Mouse (Mus musculus): ENCODE measurements around the gene Cldnd1. TPM values are rescaled to one million over a fixed set of nuclear protein-coding genes. Genes with fewer than 3 reads are reported as not detected.

The Cldnd1 gene
- polyA plus RNA-seq, 1 experiment from 2014 or later, result 116 TPM

DNA sequence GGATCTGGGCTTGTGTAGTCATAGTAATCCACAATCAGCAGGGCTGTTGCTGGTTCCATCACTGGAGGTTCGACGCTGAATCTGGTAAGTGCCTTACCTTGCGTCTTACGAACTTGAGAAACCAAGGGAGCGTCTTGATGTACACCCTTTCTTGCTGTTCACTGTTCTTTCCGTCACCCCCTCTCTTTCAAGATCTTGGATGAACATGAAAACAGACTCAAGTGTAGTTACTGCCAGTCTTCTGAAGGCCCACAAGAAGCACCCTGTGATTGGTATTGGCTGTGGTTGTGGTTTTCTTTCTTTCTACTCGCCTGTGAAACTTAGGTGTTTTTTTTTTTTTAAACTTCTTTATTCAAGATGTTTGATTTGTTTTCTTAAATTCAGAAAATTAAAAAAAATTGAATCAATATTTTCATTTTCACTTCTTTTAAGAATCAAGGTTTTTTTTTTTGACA lies 9.0 kb upstream of the Cldnd1 start, which contains the start of gene Gpr15:
Gene Gpr15 (minus strand): TSS at position 405 of the 455 bp plus-strand sequence.
- Histone ChIP-seq H3K4me2 (ENCODE audit: low read depth, low read length, severe bottlenecking) (no peak within 1 kb of the TSS), H3K27me3 (ENCODE audit: control insufficient read depth, insufficient read depth, low read length) (no peaks in the 10 kb centered on the region), H3K9ac (ENCODE audit: low read length) (no peak within 1 kb of the TSS), H3K9me3 (ENCODE audit: control insufficient read depth, low read length) (no peaks in the 10 kb centered on the region), H3K36me3 (ENCODE audit: control insufficient read depth, insufficient read depth, low read length) (no peaks in the 10 kb centered on the region), H3K27ac (ENCODE audit: low read depth, low read length) (no peak within 1 kb of the TSS), H3K4me3 (ENCODE audit: low read depth, low read length) (no peak within 1 kb of the TSS), H3K4me1 (replicated peaks; ENCODE audit: control insufficient read depth, insufficient read depth, low read length) (no peaks in the 10 kb centered on the region)
- WGBS, result 93% methylated on average over 7 of the region's 7 CpGs
- ATAC-seq (replicated peaks; ENCODE audit: low FRiP score), result no peak
- no peak for DNase-seq (ENCODE audit: low spot score)

DNA sequence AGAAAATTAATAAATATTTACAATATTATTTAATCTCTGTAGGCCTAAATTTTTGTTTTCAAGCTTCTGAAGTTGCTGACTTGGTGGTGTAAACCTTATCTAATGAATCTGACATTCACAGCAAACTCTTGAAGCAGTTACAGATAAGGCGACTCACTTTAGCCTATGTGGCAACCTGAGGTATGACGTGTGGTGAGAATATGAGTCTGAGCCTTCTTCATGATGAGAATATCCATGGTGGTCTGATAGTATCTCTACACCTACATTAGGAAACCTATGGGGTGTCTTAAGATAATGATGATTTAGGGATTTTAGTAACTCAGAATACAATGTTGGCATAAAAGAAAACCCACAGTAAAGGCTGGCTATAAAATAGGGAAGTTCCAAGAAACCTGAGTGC lies 5.4 kb upstream of the Cldnd1 start:
- Histone ChIP-seq H3K9ac (ENCODE audit: low read length) (no peak overlapping the region), H3K27ac (ENCODE audit: low read depth, low read length) (no peak overlapping the region), H3K4me3 (ENCODE audit: low read depth, low read length) (no peak overlapping the region), H3K36me3 (ENCODE audit: control insufficient read depth, insufficient read depth, low read length) (no peaks in the 10 kb centered on the region), H3K27me3 (ENCODE audit: control insufficient read depth, insufficient read depth, low read length) (no peaks in the 10 kb centered on the region), H3K4me1 (replicated peaks; ENCODE audit: control insufficient read depth, insufficient read depth, low read length) (no peaks in the 10 kb centered on the region), H3K4me2 (ENCODE audit: low read depth, low read length, severe bottlenecking) (no peak overlapping the region), H3K9me3 (ENCODE audit: control insufficient read depth, low read length) (no peaks in the 10 kb centered on the region)
- ATAC-seq (replicated peaks; ENCODE audit: low FRiP score) (no peak), DNase-seq (ENCODE audit: low spot score) (no peak)
- WGBS, result 96% methylated on average over 2 of the region's 2 CpGs

DNA sequence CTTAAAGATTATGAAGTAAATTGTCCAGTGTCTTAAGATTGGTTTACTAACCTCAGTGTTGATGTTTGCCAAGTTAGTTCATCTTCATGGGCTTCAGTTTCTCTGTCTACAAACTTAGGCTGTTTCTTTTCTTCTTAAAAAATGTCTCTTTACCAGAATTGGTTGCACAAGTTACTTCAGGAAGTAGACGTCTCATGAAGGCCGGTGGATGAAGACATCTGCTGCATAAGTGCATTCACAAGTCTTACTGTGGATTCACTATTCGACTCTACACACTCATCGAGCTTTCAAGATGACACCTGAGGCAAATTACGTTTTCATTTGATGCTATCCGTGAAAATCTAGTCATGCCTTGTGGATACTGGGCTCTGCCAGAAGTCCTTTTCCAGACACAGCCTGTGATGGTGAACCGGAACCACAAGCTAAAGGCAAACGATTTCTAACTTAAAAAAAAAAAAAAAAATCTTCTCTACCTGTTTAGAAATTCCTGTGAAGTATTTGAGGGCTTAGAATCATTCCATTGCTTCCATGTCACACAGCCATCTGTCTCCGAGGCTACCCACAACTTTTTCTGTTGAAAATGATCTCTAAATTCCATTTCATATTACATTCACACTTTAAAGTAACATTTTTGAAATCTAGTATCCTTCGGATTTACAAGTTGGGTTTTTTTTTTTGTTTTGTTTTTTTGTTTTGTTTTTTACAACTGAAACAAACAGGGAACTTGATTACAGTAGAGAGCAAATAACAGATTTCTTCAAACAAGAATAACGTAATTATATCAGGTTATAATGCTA lies 832 bp upstream of the Cldnd1 start:
- no peak for ATAC-seq (replicated peaks; ENCODE audit: low FRiP score)
- H3K27ac ChIP-seq (ENCODE audit: low read depth, low read length), result no peak overlapping the region
- H3K36me3 ChIP-seq (ENCODE audit: control insufficient read depth, insufficient read depth, low read length), result peaks cover 2% of the 10 kb centered on the region; the same call in 1 of the 2 replicates
- DNase-seq (ENCODE audit: low spot score), result no peak
- H3K27me3 ChIP-seq (ENCODE audit: control insufficient read depth, insufficient read depth, low read length), result no peaks in the 10 kb centered on the region
- no peaks in the 10 kb centered on the region for H3K9me3 ChIP-seq (ENCODE audit: control insufficient read depth, low read length)
- H3K4me3 ChIP-seq (ENCODE audit: low read depth, low read length), result peak overlapping the region; percentile 65; the same call in 1 of the 2 replicates
- peak overlapping the region; percentile 43; the same call in 1 of the 2 replicates for H3K4me2 ChIP-seq (ENCODE audit: low read depth, low read length, severe bottlenecking)
- no peaks in the 10 kb centered on the region for H3K4me1 ChIP-seq (replicated peaks; ENCODE audit: control insufficient read depth, insufficient read depth, low read length)
- H3K9ac ChIP-seq (ENCODE audit: low read length), result no peak overlapping the region
- WGBS, result 81% methylated on average over 11 of the region's 11 CpGs

DNA sequence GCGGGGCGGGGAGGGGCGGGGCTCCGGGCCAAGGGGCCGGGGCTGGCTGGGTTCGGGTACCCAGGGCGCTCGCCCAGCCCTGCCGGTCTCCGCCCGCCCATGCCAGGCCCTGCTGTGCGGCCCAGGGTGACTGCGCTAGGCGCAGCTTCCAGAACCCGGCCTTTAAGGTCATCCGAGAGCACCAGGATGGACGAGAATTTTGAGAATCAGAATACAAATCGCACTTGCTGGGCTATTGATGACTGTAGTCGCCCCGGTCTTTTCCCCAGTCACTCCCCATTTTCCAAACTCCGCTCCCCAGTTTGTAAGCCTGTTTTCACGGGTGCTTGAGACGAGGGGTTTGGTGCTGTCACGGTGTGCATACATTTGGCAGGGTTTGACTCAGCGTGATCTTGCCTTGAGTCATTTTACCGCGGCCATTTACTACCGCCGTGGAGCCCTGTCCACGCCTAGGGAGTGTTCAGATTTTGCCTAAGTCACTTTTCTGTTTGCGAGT lies 514 bp downstream of the Cldnd1 start:
- 1% methylated on average over 23 of the region's 31 CpGs for WGBS
- Histone ChIP-seq H3K27me3 (ENCODE audit: control insufficient read depth, insufficient read depth, low read length) (no peaks in the 10 kb centered on the region), H3K9me3 (ENCODE audit: control insufficient read depth, low read length) (no peaks in the 10 kb centered on the region), H3K36me3 (ENCODE audit: control insufficient read depth, insufficient read depth, low read length) (peaks cover 3% of the 10 kb centered on the region; the same call in 1 of the 2 replicates), H3K4me3 (ENCODE audit: low read depth, low read length) (peak overlapping the region; percentile 65), H3K4me2 (ENCODE audit: low read depth, low read length, severe bottlenecking) (peak overlapping the region; percentile 56), H3K27ac (ENCODE audit: low read depth, low read length) (peak overlapping the region; percentile 60; the same call in 1 of the 2 replicates), H3K4me1 (replicated peaks; ENCODE audit: control insufficient read depth, insufficient read depth, low read length) (no peaks in the 10 kb centered on the region), H3K9ac (ENCODE audit: low read length) (peak overlapping the region; percentile 73)
- DNase-seq (ENCODE audit: low spot score) (no peak), ATAC-seq (replicated peaks; ENCODE audit: low FRiP score) (peak; percentile 93)

DNA sequence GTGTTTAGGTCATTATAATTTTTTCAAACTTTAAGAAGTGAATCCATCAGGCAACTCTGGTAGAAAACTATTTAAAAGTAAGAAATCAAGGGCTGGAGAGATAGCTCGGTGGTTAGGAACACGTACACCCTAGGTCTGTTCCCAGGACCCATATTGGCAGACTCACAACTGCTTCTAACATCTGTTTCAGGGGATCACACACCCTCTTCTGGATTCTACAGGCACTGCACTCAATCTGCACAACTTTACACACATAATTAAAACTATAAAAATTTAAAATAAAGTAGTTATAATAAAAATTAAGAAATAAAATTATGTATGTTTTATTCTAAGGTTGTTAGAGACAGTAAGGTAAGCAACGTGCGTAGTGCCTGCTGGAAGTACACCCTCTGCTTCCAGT lies 10.5 kb downstream of the Cldnd1 start:
- H3K4me3 ChIP-seq (ENCODE audit: low read depth, low read length), result no peak overlapping the region
- DNase-seq (ENCODE audit: low spot score) (no peak), ATAC-seq (replicated peaks; ENCODE audit: low FRiP score) (no peak)

DNA sequence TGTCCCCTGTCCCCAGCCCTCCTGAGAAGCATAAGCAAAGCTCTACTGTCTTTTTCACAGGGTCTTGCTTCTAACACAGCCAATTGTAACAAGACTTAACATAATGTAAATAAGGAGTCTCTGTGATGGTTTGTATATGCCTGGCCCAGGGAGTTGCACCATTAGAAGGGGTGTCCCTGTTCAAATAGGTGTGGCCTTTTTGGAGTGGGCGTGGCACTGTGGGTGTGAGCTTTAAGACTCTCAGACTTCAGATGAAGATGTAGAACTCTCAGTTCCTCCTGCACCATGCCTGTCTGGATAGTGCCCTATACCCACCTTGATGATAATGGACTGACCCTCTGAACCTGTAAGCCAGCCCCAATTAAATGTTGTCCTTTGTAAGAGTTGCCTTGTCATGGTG lies 11.1 kb downstream of the Cldnd1 start:
- no peaks in the 10 kb centered on the region for H3K4me1 ChIP-seq (replicated peaks; ENCODE audit: control insufficient read depth, insufficient read depth, low read length)
- no peaks in the 10 kb centered on the region for H3K27me3 ChIP-seq (ENCODE audit: control insufficient read depth, insufficient read depth, low read length)
- 100% methylated on average over 1 of the region's 1 CpGs for WGBS
- H3K27ac ChIP-seq (ENCODE audit: low read depth, low read length), result no peak overlapping the region
- H3K9me3 ChIP-seq (ENCODE audit: control insufficient read depth, low read length), result no peaks in the 10 kb centered on the region
- H3K4me3 ChIP-seq (ENCODE audit: low read depth, low read length), result no peak overlapping the region
- H3K9ac ChIP-seq (ENCODE audit: low read length), result no peak overlapping the region
- DNase-seq (ENCODE audit: low spot score), result no peak
- no peak overlapping the region for H3K4me2 ChIP-seq (ENCODE audit: low read depth, low read length, severe bottlenecking)
- no peak for ATAC-seq (replicated peaks; ENCODE audit: low FRiP score)
- peaks cover 2% of the 10 kb centered on the region; the same call in 1 of the 2 replicates for H3K36me3 ChIP-seq (ENCODE audit: control insufficient read depth, insufficient read depth, low read length)

More for the DNA sequence above, 10.5 kb downstream of the Cldnd1 start:
- Histone ChIP-seq H3K36me3 (ENCODE audit: control insufficient read depth, insufficient read depth, low read length) (peaks cover 2% of the 10 kb centered on the region; the same call in 1 of the 2 replicates), H3K4me1 (replicated peaks; ENCODE audit: control insufficient read depth, insufficient read depth, low read length) (no peaks in the 10 kb centered on the region), H3K27ac (ENCODE audit: low read depth, low read length) (no peak overlapping the region), H3K9me3 (ENCODE audit: control insufficient read depth, low read length) (no peaks in the 10 kb centered on the region), H3K9ac (ENCODE audit: low read length) (no peak overlapping the region), H3K27me3 (ENCODE audit: control insufficient read depth, insufficient read depth, low read length) (no peaks in the 10 kb centered on the region), H3K4me2 (ENCODE audit: low read depth, low read length, severe bottlenecking) (no peak overlapping the region)
- 84% methylated on average over 4 of the region's 4 CpGs for WGBS

DNA sequence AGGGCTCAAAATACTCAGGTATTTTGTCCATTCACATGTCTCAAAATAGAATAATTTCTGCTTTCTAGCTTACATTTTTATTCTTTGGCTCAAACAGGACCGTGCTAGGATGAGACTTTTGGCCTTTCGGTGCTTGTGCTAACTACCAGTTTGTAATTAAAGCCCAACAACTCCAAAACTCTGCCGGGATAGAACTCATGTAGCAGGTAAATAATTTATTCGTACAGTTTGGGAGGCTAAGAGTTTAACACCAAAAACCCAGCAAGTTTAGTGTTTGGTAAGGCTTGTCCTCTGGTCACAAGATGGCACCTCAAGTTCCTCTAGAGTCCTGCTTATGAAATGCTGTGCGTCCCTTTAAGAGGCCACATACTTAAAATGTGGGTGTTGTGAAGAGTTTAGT lies 13.0 kb downstream of the Cldnd1 start:
- 94% methylated on average over 5 of the region's 5 CpGs for WGBS
- ATAC-seq (replicated peaks; ENCODE audit: low FRiP score), result no peak

DNA sequence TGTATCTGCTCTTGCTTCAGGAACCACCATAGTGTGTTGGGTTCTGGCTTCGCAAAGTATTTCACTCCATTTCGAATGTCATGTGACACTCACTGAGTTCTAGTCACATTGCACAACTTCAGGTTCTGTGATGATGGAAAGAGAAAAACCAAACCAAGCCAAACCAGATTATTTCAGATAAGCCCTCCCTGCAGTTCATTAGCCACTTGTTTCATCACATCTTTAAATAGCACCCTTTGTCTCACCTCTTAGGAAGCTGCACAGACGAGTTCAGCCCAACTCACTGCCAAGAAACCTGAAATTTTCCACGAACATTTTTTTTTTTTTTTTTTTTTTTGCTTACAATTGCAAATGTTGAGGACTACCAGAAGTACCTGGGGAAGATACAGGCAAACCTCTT lies 19.0 kb downstream of the Cldnd1 start:
- Histone ChIP-seq H3K27ac (ENCODE audit: low read depth, low read length) (no peak overlapping the region), H3K27me3 (ENCODE audit: control insufficient read depth, insufficient read depth, low read length) (no peaks in the 10 kb centered on the region), H3K4me2 (ENCODE audit: low read depth, low read length, severe bottlenecking) (no peak overlapping the region), H3K4me3 (ENCODE audit: low read depth, low read length) (no peak overlapping the region), H3K36me3 (ENCODE audit: control insufficient read depth, insufficient read depth, low read length) (no peaks in the 10 kb centered on the region), H3K4me1 (replicated peaks; ENCODE audit: control insufficient read depth, insufficient read depth, low read length) (no peaks in the 10 kb centered on the region), H3K9me3 (ENCODE audit: control insufficient read depth, low read length) (no peaks in the 10 kb centered on the region), H3K9ac (ENCODE audit: low read length) (no peak overlapping the region)
- DNase-seq (ENCODE audit: low spot score), result no peak
- WGBS, result 76% methylated on average over 4 of the region's 4 CpGs
- no peak for ATAC-seq (replicated peaks; ENCODE audit: low FRiP score)

More for the DNA sequence above, 13.0 kb downstream of the Cldnd1 start:
- no peaks in the 10 kb centered on the region for H3K4me1 ChIP-seq (replicated peaks; ENCODE audit: control insufficient read depth, insufficient read depth, low read length)
- no peak overlapping the region for H3K9ac ChIP-seq (ENCODE audit: low read length)
- H3K4me3 ChIP-seq (ENCODE audit: low read depth, low read length), result no peak overlapping the region
- no peaks in the 10 kb centered on the region for H3K9me3 ChIP-seq (ENCODE audit: control insufficient read depth, low read length)
- H3K4me2 ChIP-seq (ENCODE audit: low read depth, low read length, severe bottlenecking), result no peak overlapping the region
- no peaks in the 10 kb centered on the region for H3K27me3 ChIP-seq (ENCODE audit: control insufficient read depth, insufficient read depth, low read length)
- DNase-seq (ENCODE audit: low spot score), result no peak
- H3K36me3 ChIP-seq (ENCODE audit: control insufficient read depth, insufficient read depth, low read length), result no peaks in the 10 kb centered on the region
- H3K27ac ChIP-seq (ENCODE audit: low read depth, low read length), result no peak overlapping the region

Data from forebrain, embryonic 11.5 days (tissue).